Mouse (Mus musculus) telencephalon, adult 2 months (tissue): ENCODE data around the gene Dtx4.
"Not testable (repeated sequence)": the region's sequence is repeated elsewhere in the genome, so short reads cannot be mapped to it uniquely, and the experiment has no call there.

Source experiments
- DNase-seq: peaks from one replicate; pipeline ENCODE4 v3.0.0-alpha.2; 2011; ENCODE audit warnings: low read depth, low spot score

Dtx4 gene

GRCm38 (mm10) chr19:12501370-12502347 lies at the start of gene Dtx4:
TSS of gene Dtx4 (minus strand) at chr19:12501454.
- peak; percentile 89 for DNase-seq

- no peak for DNase-seq
Observed at GRCm38 (mm10) chr19:12550005-12550942, 49.0 kb upstream of the Dtx4 start.

DNA sequence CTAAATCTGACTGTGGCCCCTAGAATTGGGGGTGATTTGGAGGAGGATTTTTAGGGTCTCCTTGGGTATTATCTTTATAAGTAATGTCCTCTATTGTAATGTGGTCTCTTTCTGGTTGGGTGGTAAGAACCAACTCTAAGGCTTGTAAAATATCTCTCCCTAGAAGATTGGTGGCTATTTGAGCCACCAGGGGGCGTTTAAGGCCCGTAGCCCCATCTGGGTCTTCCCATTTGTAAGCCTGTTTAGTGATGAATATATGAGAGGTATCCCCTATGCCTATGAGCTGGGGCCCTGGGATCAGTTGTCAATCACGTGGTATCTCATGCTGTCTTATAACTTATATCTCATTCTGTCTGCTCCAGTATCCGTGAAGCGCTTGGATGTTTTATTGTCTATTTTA lies 47.9 kb upstream of the Dtx4 start:
- DNase-seq = no peak

DNA sequence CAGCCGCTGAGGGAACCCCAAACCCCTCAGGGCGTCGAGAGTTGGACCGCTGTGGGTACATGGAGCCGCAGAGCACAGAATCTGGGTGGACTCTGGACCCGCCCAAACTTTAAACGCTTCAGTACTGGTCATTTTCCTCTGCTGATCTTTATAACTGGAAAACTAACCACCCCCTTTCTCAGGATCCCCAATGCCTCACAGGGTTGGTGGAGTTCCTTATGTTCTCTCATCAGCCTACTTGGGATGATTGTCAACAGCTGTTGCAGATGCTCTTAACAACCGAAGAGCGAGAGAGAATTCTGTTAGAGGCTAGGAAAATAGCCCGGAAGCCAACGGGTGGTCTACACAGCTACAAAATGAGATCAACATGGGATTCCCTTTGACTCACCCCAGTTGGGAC lies 44.2 kb upstream of the Dtx4 start, which contains the start of gene Fam111a:
Gene Fam111a (plus strand): TSS at position 301 of the 400 bp plus-strand sequence.
- DNase-seq = not testable (repeated sequence)

DNA sequence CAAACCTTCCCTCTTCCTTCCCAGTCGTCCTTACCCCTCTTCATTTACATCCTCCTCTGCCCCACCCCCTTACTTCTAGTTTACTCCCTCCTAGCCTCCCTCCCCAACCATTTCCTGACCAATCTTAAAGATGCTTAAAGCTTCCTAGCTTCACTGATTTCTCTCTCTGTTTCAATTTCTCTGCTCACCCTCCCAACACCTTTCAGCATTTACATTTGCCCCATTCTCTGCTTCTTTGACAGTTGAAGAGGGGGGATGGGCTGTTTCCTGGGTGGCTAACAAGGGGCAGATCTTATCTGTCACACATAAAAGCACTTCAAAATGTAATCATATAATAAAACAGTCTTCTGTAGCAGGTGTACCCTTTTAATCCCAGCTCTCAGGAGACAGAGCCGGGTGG lies 40.4 kb upstream of the Dtx4 start:
- no peak for DNase-seq

DNA sequence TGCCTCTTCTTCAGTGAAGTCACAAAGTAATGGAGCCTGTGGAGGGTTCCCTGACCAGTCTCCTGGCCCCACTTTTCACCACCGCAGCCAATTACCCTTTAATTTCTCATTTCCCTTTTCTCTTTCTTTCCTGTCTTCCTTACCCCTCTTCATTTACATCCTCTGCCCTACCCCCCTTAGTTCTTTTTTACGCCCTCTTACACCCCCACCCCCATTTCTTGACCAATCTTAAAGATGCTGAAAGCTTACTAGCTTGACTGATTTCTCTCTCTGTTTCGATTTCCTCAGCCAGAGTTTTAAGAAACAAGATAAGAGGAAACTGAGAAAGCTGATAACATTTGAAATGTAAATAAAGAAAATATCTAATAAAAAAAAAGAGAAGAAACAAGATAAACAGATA lies 39.5 kb upstream of the Dtx4 start:
- DNase-seq = no peak

- DNase-seq = no peak
Observed at GRCm38 (mm10) chr19:12539975-12540374, 38.7 kb upstream of the Dtx4 start.

DNA sequence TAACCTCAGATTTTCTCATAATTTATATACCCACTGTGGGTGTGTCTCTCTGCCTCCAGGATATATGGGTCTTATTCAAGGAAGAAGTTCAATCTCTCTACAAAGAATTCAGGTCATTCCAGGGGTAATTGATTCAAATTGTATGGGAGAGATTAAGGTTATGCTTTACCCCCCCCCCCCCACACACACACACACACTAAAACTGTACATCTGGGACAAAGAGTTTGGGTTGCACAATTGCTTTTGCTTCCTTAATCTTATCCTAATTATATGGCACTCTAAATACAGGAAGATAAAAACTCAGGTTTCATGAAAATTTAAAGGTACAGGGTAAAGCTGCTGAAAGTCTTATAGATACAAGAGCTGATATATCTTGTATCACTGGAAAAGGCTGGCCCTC lies 35.9 kb upstream of the Dtx4 start:
- no peak for DNase-seq

DNA sequence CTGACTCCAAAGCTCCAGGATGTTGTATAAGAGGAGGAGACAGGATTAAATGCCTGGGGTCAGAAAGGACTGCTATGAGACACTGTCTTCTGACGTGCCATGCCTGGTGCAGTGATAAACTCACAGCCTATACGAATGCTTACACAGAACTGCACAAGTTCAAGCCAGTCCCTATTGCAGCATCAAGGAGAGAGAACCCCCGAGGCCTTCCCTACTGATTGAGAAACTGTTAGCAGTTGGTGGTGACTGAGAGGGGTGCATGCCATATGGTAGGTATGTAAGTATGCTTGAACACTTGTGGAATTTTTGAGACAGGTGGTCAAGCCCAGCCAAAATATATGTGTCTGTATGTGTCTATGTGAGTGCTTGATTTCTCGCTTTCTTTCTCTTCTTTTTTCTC lies 22.1 kb upstream of the Dtx4 start:
- no peak for DNase-seq

- no peak for DNase-seq
Observed at GRCm38 (mm10) chr19:12518541-12518890, 17.3 kb upstream of the Dtx4 start.

GRCm38 (mm10) chr19:12517671-12518540 lies 16.7 kb upstream of the Dtx4 start:
- peak; percentile 69 for DNase-seq

DNA sequence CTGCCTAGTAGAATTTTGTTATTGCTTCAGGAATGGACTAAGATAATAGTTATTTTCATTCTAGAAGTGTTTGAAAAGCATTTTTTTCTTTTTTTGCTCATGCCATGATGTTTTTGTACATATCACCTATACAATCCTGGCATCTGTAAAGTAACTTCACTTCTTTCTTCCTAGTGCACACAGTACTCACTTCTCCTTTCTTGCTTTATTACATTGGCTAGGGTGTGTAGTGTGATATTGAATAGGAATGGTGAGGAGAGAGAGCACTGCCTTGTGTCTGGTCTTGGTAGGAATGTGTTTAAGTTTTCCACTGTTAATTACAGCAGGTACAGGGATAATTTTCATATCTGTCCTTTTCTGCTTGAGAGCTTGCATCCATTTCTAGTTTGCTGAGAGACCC lies 13.4 kb upstream of the Dtx4 start:
- no peak for DNase-seq

GRCm38 (mm10) chr19:12502756-12503155 lies 1.5 kb upstream of the Dtx4 start:
- no peak for DNase-seq

GRCm38 (mm10) chr19:12500881-12501311 lies 358 bp downstream of the Dtx4 start:
- DNase-seq = no peak

GRCm38 (mm10) chr19:12500124-12500523 lies 1.1 kb downstream of the Dtx4 start:
- DNase-seq = peak; percentile 89

DNA sequence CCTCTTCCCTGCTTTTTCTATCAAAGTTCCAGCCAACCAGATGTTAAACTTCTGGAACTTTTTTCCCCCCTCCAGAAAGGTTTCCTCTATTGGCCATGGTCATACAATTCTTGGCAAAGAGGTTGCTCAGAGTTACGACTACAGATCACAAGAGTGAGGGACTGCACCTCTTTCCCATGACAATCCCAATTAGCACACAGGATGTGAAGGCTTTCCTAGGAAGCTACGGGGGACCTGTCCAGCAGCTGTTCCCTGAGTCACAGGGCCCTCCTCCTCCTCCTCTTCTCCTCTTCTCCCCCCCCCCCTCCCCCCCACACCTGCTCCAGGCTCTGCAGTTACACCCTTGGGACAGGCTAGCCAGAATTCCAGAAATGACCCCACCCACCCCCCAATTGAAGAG lies 1.8 kb downstream of the Dtx4 start:
- no peak for DNase-seq

DNA sequence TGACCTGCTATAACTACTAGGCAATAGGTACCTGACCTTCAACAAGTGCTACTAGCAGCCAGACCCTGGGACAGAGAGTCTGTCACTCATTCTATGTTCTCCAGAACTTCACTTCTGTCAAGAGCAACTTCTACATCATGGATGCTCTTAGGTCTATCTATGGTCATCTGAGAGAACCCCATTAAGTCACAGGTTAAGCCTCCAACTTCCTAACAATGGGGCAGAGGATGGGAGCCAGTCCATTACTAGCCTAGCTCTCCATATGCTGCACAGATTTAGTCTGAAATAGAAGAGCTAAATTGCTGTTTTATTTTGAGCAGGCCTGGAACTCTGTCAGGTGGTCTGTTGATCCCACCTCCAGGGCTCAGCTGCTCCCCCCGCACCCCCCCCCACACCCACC lies 2.3 kb downstream of the Dtx4 start:
- no peak for DNase-seq

DNA sequence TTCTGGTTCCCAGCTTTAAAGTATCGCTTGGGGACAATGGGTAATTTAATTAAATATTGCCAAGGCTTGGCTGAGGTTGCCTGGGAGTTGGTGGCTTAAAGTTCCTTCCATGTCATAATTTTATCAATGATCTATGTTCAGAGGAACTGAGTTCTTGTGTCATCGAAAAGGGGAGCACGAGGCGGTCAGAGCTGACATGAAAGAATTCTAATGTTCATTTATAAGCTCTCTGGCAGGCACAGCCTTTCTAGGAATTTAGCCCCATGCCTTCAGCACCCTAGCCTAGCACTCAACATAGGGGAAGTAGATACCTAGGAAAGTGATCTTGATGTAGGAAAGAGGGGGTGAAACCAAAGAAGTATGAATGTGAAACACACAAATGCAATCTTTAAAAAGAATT lies 2.9 kb downstream of the Dtx4 start:
- no peak for DNase-seq

- DNase-seq = no peak
Observed at GRCm38 (mm10) chr19:12497909-12498308, 3.3 kb downstream of the Dtx4 start.

- DNase-seq = no peak
Observed at GRCm38 (mm10) chr19:12496241-12496640, 5.0 kb downstream of the Dtx4 start.

- no peak for DNase-seq
Observed at GRCm38 (mm10) chr19:12494972-12495535, 6.2 kb downstream of the Dtx4 start.
